Mouse (Mus musculus) kidney, adult 2 months (tissue): ENCODE data around the gene Traf5. TPM values are rescaled to one million over a fixed set of nuclear protein-coding genes. Genes with fewer than 3 reads are reported as not detected.

ENCODE experiments used
- DNase-seq: peaks from one replicate; pipeline ENCODE4 v3.0.0; 2021
- H3K27ac ChIP-seq: fragments of 200-500 bp; 2 replicates; pipeline ENCODE4 v1.5.1; 2012; ENCODE audit warnings: low read depth, low read length, control low read depth, inconsistent platforms; ENCODE audit not compliant: insufficient read depth
- H3K27me3 ChIP-seq: fragments of 200-500 bp; replicated peaks from 2 replicates; pipeline ENCODE4 v1.6.1; 2012; ENCODE audit warnings: mild to moderate bottlenecking, moderate library complexity, low read length, inconsistent platforms; ENCODE audit not compliant: control insufficient read depth, insufficient read depth
- H3K36me3 ChIP-seq: fragments of 200-500 bp; 2 replicates; pipeline ENCODE4 v1.6.1; 2012; ENCODE audit warnings: mild to moderate bottlenecking, moderate library complexity, low read length, inconsistent platforms; ENCODE audit not compliant: control insufficient read depth, insufficient read depth
- H3K4me1 ChIP-seq: fragments of 200-500 bp; 2 replicates; pipeline ENCODE4 v1.6.1; 2011; ENCODE audit warnings: low read length; ENCODE audit not compliant: control insufficient read depth, insufficient read depth
- H3K4me3 ChIP-seq: fragments of 200-500 bp; 2 replicates; pipeline ENCODE4 v1.5.1; 2011; ENCODE audit warnings: mild to moderate bottlenecking, low read depth, low read length, control low read depth; ENCODE audit not compliant: insufficient read depth
- CTCF ChIP-seq: fragments of 200-500 bp; conservative IDR thresholded peaks from 2 replicates; pipeline ENCODE4 v1.5.1; 2011; ENCODE audit warnings: low read depth, mild to moderate bottlenecking, control low read depth, low read length, moderate library complexity, mixed read lengths; ENCODE audit not compliant: insufficient read depth, insufficient read length
- POLR2A ChIP-seq: fragments of 200-500 bp; IDR thresholded peaks from one replicate; pipeline ENCODE4 v1.6.1; 2011; ENCODE audit warnings: low read depth, low read length, control low read depth
- WGBS: fragments of 180-500 bp; shearing (Covaris S2); methylation state at CpG from one replicate; pipeline ENCODE4 v1.1.7; 2018; 5-methylcytosine and 5-hydroxymethylcytosine counted together
- polyA plus RNA-seq: library from polyadenylated mRNA; depleted of rRNA; stranded (reverse); fragments of >200 nt; gene quantifications from 2 replicates; pipeline ENCODE4 v1.2.3, GENCODE M21; 2012

Traf5 gene
- polyA plus RNA-seq, 1 experiment = 13.6 TPM

DNA sequence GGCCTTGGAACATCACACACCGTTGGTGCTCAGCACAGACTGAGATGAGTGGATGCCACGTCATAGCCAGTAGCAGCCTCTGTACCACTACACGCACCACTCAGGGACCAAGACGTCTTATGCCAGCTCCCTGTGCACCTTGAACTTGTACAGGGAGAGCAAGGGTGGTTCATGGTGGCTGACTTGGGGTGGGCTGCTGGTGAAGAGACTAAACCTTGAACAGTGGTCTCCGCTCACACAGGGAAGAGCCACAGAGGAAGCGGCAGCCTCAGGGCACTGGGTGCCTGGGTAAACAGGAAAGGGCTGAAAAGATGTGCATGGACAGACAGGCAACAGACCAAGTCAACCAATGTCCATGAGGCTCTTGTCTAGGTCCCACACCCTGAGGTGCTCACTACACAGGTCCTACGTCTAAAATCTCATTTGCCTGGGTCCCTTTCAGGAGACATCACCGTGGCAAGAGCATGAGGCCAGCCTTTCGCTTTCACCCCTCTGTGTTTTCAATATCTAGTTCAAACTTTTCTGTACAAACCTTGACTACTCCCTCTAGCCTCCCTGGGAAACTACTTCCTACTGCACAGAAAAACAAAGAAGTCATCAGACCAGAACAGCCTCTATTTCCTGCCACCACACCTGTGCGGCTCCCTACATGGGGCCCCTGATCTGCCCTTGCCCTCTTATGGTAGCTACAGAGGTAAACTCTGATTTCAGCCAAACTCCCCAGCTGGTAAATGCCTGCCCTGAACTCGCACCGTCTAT, 5.9 kb downstream of the Traf5 start:
- Histone ChIP-seq H3K27me3 (no peaks in the 10 kb centered on the region), H3K27ac (no peak overlapping the region), H3K36me3 (no peaks in the 10 kb centered on the region), H3K4me1 (peaks cover 9% of the 10 kb centered on the region), H3K4me3 (no peak overlapping the region)
- DNase-seq = no peak
- 66% methylated on average over 12 of the region's 12 CpGs for WGBS
- TF ChIP-seq CTCF (no peak), POLR2A (no peak)

- Histone ChIP-seq H3K4me1 (no peaks in the 10 kb centered on the region; the same call in none of the 2 replicates), H3K27ac (no peak overlapping the region), H3K27me3 (no peaks in the 10 kb centered on the region), H3K4me3 (no peak overlapping the region), H3K36me3 (no peaks in the 10 kb centered on the region)
- no peak for TF ChIP-seq POLR2A
- no peak for TF ChIP-seq CTCF
- 90% methylated on average over 10 of the region's 10 CpGs for WGBS
- DNase-seq = no peak
These were observed 7.1 kb downstream of the Traf5 start for GRCm38 (mm10) chr1:192085218-192085617.

- Histone ChIP-seq H3K27me3 (no peaks in the 10 kb centered on the region), H3K27ac (no peak overlapping the region), H3K4me1 (peaks cover 13% of the 10 kb centered on the region), H3K36me3 (no peaks in the 10 kb centered on the region), H3K4me3 (no peak overlapping the region)
- 35% methylated on average over 1 of the region's 1 CpGs for WGBS
- TF ChIP-seq POLR2A (no peak), CTCF (no peak)
- DNase-seq = no peak
These were observed 9.7 kb downstream of the Traf5 start for GRCm38 (mm10) chr1:192082646-192083045.

GRCm38 (mm10) chr1:192081129-192081528, 11.2 kb downstream of the Traf5 start:
- no peak overlapping the region for H3K27ac ChIP-seq
- peaks cover 27% of the 10 kb centered on the region for H3K4me1 ChIP-seq
- DNase-seq = no peak
- no peaks in the 10 kb centered on the region for H3K27me3 ChIP-seq
- WGBS = 95% methylated on average over 2 of the region's 2 CpGs
- no peak overlapping the region for H3K4me3 ChIP-seq
- no peaks in the 10 kb centered on the region for H3K36me3 ChIP-seq
- TF ChIP-seq CTCF (no peak), POLR2A (no peak)

- Histone ChIP-seq H3K27me3 (no peaks in the 10 kb centered on the region), H3K36me3 (no peaks in the 10 kb centered on the region), H3K4me3 (no peak overlapping the region), H3K27ac (peak overlapping the region; percentile 73), H3K4me1 (peaks cover 32% of the 10 kb centered on the region)
- no peak for TF ChIP-seq CTCF
- 76% methylated on average over 1 of the region's 1 CpGs for WGBS
- no peak for DNase-seq
These were observed 13.2 kb downstream of the Traf5 start for GRCm38 (mm10) chr1:192079121-192079520.

- no peak overlapping the region for H3K4me3 ChIP-seq
- DNase-seq = peak; percentile 74
- no peaks in the 10 kb centered on the region for H3K36me3 ChIP-seq
- H3K27ac ChIP-seq = peak overlapping the region; percentile 73
- H3K4me1 ChIP-seq = peaks cover 32% of the 10 kb centered on the region
- TF ChIP-seq POLR2A (no peak), CTCF (no peak)
- 45% methylated on average over 3 of the region's 3 CpGs for WGBS
- no peaks in the 10 kb centered on the region for H3K27me3 ChIP-seq
These were observed 14.0 kb downstream of the Traf5 start for GRCm38 (mm10) chr1:192078406-192078805.

DNA sequence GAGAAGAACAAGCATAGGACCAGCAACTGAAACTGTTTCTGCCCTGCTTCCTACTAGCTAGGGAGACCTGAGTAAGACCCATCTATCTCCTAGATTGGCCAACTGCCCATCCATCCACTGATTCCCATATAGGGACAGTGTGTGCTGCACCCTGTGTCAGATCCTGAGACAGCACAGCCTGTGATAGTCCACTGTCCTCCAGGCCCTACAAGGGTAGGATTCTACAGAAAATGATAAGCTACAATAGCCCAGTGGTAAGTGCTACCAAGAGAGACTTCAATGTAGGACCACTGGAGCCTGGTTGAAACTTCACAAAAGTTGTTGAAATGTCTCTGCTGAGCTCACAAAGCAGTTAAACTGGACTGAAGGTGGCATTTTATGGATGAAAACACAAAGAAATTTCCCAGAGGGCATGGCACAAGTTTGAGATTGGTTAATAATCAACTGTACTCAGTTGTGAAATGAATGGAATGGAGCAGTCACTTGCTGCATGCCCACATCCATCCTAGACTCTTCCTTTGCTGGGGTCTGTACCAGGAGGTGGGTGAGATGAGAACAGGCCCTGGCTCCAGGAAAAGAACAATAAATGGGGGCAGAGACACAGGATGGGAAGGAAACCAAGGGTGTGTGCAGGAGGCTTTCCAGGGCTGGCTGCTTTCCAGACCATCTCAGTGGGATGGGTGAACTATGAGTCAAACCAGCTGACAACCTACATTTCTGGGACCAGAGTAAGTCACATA, 15.4 kb downstream of the Traf5 start:
- peak overlapping the region; percentile 98 for H3K27ac ChIP-seq

More for the DNA sequence above, 15.4 kb downstream of the Traf5 start:
- Histone ChIP-seq H3K4me3 (no peak overlapping the region), H3K4me1 (peaks cover 32% of the 10 kb centered on the region), H3K36me3 (no peaks in the 10 kb centered on the region), H3K27me3 (no peaks in the 10 kb centered on the region)
- peak; percentile 93 for DNase-seq
- TF ChIP-seq CTCF (no peak), POLR2A (no peak)
